Mouse (Mus musculus) myocyte (in vitro differentiated cells): ENCODE measurements around the gene Mycn. TPM values are rescaled to one million over a fixed set of nuclear protein-coding genes. Genes with fewer than 3 reads are reported as not detected.

ENCODE experiments used
- H3K27me3 ChIP-seq: one replicate; pipeline ENCODE4 v1.6.1; 2011; ENCODE audit not compliant: control insufficient read depth, insufficient read depth, insufficient read length
- H3K36me3 ChIP-seq: one replicate; pipeline ENCODE4 v1.6.1; 2011; ENCODE audit not compliant: control insufficient read depth, insufficient read depth
- H3K4me2 ChIP-seq: one replicate; pipeline ENCODE4 v1.6.1; 2011; ENCODE audit warnings: low read depth, control low read depth
- H3K4me3 ChIP-seq: one replicate; pipeline ENCODE4 v1.5.1; 2011; ENCODE audit warnings: mild to moderate bottlenecking, control low read depth, moderate library complexity
- H3K79me2 ChIP-seq: one replicate; pipeline ENCODE4 v1.6.1; 2011; ENCODE audit not compliant: control insufficient read depth, insufficient read depth
- H3ac ChIP-seq: one replicate; pipeline ENCODE4 v1.6.1; 2011; ENCODE audit not compliant: control insufficient read depth, insufficient read length
- CEBPB ChIP-seq: IDR thresholded peaks from 2 replicates; pipeline ENCODE4 v1.6.1; 2011; ENCODE audit warnings: mild to moderate bottlenecking, moderate library complexity; ENCODE audit not compliant: poor library complexity, insufficient read depth, severe bottlenecking
- E2F4 ChIP-seq: IDR thresholded peaks from one replicate; pipeline ENCODE4 v1.6.1; 2011; ENCODE audit warnings: mild to moderate bottlenecking, control low read depth, moderate library complexity; ENCODE audit not compliant: insufficient read depth
- MAX ChIP-seq: IDR thresholded peaks from one replicate; pipeline ENCODE4 v1.6.1; 2011; ENCODE audit warnings: low read depth, mild to moderate bottlenecking, control low read depth
- MYOD1 ChIP-seq, 3 experiments: IDR thresholded peaks; one replicate each; pipeline ENCODE4 v1.6.1; 2011; ENCODE audit warnings: control low read depth in 2 of 3, low read depth in 2 of 3, mild to moderate bottlenecking in 2 of 3, moderate library complexity in 1 of 3; ENCODE audit not compliant: insufficient read length in 2 of 3, control insufficient read depth in 1 of 3
- MYOG ChIP-seq, 3 experiments: IDR thresholded peaks; one replicate each; pipeline ENCODE4 v1.6.1; 2011; ENCODE audit warnings: control low read depth in 2 of 3, low read depth in 2 of 3, mild to moderate bottlenecking in 2 of 3; ENCODE audit not compliant: insufficient read length in 2 of 3, control insufficient read depth in 1 of 3, insufficient read depth in 1 of 3
- POLR2A ChIP-seq: IDR thresholded peaks from one replicate; pipeline ENCODE4 v1.6.1; 2011; ENCODE audit warnings: low read depth, mild to moderate bottlenecking, control low read depth, moderate library complexity; ENCODE audit not compliant: insufficient read length
- POLR2AphosphoS2 ChIP-seq: IDR thresholded peaks from one replicate; pipeline ENCODE4 v1.6.1; 2011; ENCODE audit warnings: low read depth, control low read depth; ENCODE audit not compliant: insufficient read length
- REST ChIP-seq: IDR thresholded peaks from one replicate; pipeline ENCODE4 v1.6.1; 2011; ENCODE audit warnings: mild to moderate bottlenecking, control low read depth, moderate library complexity; ENCODE audit not compliant: insufficient read depth, insufficient read length
- SRF ChIP-seq: IDR thresholded peaks from one replicate; pipeline ENCODE4 v1.6.1; 2011; ENCODE audit warnings: low read depth; ENCODE audit not compliant: control insufficient read depth, insufficient read length
- TCF12 ChIP-seq: IDR thresholded peaks from one replicate; pipeline ENCODE4 v1.6.1; 2011; ENCODE audit warnings: mild to moderate bottlenecking, control low read depth; ENCODE audit not compliant: poor library complexity, insufficient read depth, severe bottlenecking
- TCF3 ChIP-seq: IDR thresholded peaks from one replicate; pipeline ENCODE4 v1.6.1; 2011; ENCODE audit warnings: low read depth, control low read depth; ENCODE audit not compliant: insufficient read length
- USF1 ChIP-seq: IDR thresholded peaks from one replicate; pipeline ENCODE4 v1.6.1; 2011; ENCODE audit warnings: low read depth, mild to moderate bottlenecking, control low read depth, moderate library complexity
- polyA plus RNA-seq: library from polyadenylated mRNA; unstranded; fragments of >200 nt; fragmentation: generic; extraction: Trizol; gene quantifications from one replicate; pipeline ENCODE4 v1.2.1, GENCODE M21; 2012; ENCODE audit warnings: missing spikeins

The Mycn gene
- polyA plus RNA-seq, 1 experiment, result 0.12 TPM

DNA sequence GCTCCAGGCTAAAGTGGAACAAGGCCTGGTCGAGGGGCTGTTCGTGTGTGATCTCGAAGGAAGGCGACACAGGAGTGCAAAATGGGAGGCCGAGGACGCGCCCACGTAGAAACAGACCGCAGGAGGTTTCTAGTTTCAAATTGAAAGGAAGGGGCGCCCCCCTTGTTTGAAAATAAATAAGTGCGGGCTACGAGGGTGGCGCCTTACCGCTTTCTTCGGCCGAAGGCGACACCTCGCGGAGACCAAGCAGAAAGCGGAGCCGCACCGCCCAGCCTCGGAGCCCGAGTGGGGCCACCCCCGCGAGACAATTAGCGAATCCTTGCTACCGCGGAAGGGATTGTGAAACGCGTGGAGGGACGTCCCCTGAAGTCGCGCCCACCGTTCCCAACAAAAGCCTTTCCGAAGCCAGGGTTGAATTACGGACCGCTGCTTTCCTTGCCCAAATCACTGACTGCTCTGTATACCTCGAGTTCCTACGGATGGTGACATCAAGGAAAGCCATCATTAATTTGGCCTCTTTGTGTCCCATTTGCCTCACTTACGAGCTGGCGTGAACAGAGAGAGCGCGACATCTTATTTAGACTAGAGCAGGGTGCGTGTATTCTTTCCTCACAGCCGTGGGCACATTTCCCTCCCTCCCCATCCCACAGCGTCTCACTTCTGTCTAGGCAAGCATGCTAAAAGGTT, 793 bp upstream of the Mycn start:
- H3ac ChIP-seq, result no peak overlapping the region
- peak overlapping the region; percentile 84 for H3K4me2 ChIP-seq
- H3K36me3 ChIP-seq, result no peaks in the 10 kb centered on the region
- peak overlapping the region; percentile 24 for H3K4me3 ChIP-seq
- TF ChIP-seq MYOG (IDR thresholded peaks at IDR 0.05; ENCODE audit: control insufficient read depth in 1 of 3, insufficient read depth in 1 of 3, insufficient read length in 2 of 3, low read depth in 2 of 3), result no peak
- TF ChIP-seq MYOD1 (IDR thresholded peaks at IDR 0.05; ENCODE audit: control insufficient read depth in 1 of 3, insufficient read length in 2 of 3, low read depth in 2 of 3), result no peak
- no peak for TF ChIP-seq TCF12
- no peak for TF ChIP-seq MAX
- TF ChIP-seq TCF3, result no peak
- no peak for TF ChIP-seq SRF
- no peak for TF ChIP-seq CEBPB
- TF ChIP-seq REST, result no peak
- H3K27me3 ChIP-seq, result peaks cover 6% of the 10 kb centered on the region
- no peaks in the 10 kb centered on the region for H3K79me2 ChIP-seq

DNA sequence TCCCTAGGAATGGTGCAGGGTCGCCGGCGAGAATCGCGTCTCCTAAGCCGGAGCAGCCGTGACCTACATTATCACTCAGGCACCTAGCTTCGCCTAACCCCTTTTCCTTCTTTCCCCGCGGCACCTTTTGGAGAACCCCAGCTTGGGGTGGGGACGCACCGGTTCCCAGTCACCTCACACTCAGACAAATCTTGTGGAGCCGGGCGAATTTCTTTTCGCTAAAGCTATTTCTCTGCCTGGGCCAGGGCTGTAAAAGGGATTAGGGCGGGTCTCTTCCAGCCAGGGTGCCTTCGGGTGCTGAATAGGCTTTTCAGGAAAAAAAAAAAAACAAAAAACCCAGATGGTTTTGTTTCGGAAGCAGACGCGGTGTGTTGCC, 597 bp downstream of the Mycn start:
- Histone ChIP-seq H3K4me2 (peak overlapping the region; percentile 84), H3K36me3 (no peaks in the 10 kb centered on the region), H3K27me3 (peaks cover 6% of the 10 kb centered on the region), H3K4me3 (peak overlapping the region; percentile 24), H3K79me2 (no peaks in the 10 kb centered on the region), H3ac (no peak overlapping the region)
- TF ChIP-seq POLR2A (no peak), USF1 (no peak), MYOG (IDR thresholded peaks at IDR 0.05; ENCODE audit: control insufficient read depth in 1 of 3, insufficient read depth in 1 of 3, insufficient read length in 2 of 3, low read depth in 2 of 3) (no peak), MAX (no peak), REST (no peak), CEBPB (no peak), POLR2AphosphoS2 (no peak), TCF3 (no peak), MYOD1 (IDR thresholded peaks at IDR 0.05; ENCODE audit: control insufficient read depth in 1 of 3, insufficient read length in 2 of 3, low read depth in 2 of 3) (no peak), TCF12 (no peak), E2F4 (no peak), SRF (no peak)

DNA sequence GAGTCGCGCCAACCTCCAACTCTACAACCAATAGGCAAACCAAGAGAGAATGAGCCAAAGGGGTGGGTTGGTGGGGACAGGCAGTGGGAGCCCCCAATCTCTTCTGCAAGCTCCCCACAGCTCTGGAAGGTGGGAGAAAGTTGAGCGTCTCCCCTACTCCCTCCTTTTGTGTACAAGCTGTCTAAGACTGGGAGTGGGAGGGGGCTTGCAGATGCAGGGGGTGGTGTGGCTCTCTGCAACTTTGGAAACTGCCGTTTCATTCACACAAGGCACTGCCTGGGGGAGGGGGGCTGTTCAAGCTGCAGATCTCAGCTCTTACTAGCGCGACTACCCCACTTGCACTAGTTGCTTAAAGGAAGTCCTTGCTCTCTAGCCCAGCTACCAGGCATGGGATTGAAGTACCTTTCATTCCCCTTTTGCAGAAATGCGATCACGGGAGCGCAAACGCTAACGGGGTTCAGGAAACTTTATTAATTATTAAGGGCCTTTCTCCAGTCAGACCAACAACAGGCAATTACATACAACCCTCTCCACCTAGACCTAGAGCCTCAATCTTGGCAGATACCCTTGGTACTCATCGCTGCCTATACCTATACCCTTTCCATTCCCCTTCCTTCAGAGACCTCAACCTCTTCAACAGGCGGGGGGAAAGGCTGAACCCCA, 1.1 kb downstream of the Mycn start:
- Histone ChIP-seq H3K79me2 (no peaks in the 10 kb centered on the region), H3K4me2 (peak overlapping the region; percentile 84), H3K36me3 (no peaks in the 10 kb centered on the region), H3ac (no peak overlapping the region), H3K27me3 (peaks cover 6% of the 10 kb centered on the region), H3K4me3 (peak overlapping the region; percentile 24)
- TF ChIP-seq MYOD1 (IDR thresholded peaks at IDR 0.05; ENCODE audit: control insufficient read depth in 1 of 3, insufficient read length in 2 of 3, low read depth in 2 of 3), result no peak
- no peak for TF ChIP-seq MYOG (IDR thresholded peaks at IDR 0.05; ENCODE audit: control insufficient read depth in 1 of 3, insufficient read depth in 1 of 3, insufficient read length in 2 of 3, low read depth in 2 of 3)
- TF ChIP-seq E2F4, result no peak
- no peak for TF ChIP-seq USF1
- TF ChIP-seq POLR2A, result no peak
- TF ChIP-seq TCF3, result no peak
- no peak for TF ChIP-seq SRF
- TF ChIP-seq MAX, result no peak
- no peak for TF ChIP-seq CEBPB
- TF ChIP-seq POLR2AphosphoS2, result no peak
- no peak for TF ChIP-seq TCF12
- no peak for TF ChIP-seq REST

DNA sequence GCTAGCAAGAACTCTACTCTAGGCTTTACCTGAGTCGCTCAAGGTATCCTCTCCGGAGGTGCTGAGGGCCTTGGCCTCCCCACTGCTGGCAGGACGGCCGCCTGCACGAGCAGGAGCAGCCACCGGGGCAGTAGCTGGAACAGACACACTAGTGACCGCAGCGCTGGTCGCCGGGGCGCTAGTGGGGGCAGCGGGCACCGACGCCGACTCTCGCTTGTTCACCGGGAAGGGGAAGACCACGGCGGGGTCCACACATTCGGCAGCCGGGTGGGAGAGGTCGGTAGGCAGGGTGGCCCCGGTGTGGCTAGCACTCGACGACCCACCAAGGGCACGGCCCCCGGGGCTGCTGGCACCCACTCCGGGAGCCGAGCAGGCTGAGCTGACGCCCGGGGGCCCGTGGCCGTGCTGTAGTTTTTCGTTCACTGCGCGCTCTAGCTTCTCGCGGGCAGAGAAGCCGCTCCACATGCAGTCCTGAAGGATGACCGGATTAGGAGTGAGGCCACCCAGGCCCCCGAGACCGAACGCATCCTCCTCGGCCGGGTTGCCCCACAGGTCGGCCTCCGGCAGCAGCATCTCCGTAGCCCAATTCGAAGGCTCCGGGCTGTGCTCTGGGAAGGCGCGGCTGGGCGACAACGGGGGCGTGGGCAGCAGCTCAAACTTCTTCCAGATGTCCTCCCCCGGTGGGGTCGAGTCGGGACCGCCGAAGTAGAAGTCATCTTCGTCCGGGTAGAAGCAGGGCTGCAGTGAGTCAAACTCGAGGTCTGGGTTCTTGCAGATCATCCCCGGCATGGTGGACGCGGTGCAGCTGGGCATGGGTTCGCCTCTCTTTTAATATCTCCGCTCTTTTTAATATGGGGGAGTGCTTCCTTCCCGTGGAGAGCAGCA, 1.9 kb downstream of the Mycn start:
- H3K36me3 ChIP-seq, result no peaks in the 10 kb centered on the region
- peaks cover 6% of the 10 kb centered on the region for H3K27me3 ChIP-seq
- no peak for TF ChIP-seq CEBPB
- no peak for TF ChIP-seq SRF
- TF ChIP-seq USF1, result no peak
- TF ChIP-seq E2F4, result no peak
- H3K4me3 ChIP-seq, result no peak overlapping the region
- H3K4me2 ChIP-seq, result no peak overlapping the region
- no peaks in the 10 kb centered on the region for H3K79me2 ChIP-seq
- no peak overlapping the region for H3ac ChIP-seq
